Mouse (Mus musculus) layer of hippocampus, adult 2 months (tissue): ENCODE results near the gene Pml. TPM values are rescaled to one million over a fixed set of nuclear protein-coding genes. Genes with fewer than 3 reads are reported as not detected.

Experiments
- DNase-seq, 2 experiments: peaks; one replicate each; pipeline ENCODE4 v3.0.0; 2022; ENCODE audit warnings: low spot score in 2 of 2
- H3K27ac ChIP-seq: fragments of 200-600 bp; 2 replicates; pipeline ENCODE4 v1.8.1; 2022
- H3K4me3 ChIP-seq: fragments of 200-600 bp; 2 replicates; pipeline ENCODE4 v1.8.1; 2022; ENCODE audit warnings: mild to moderate bottlenecking
- CTCF ChIP-seq: fragments of 200-600 bp; conservative IDR thresholded peaks from 2 replicates; pipeline ENCODE4 v1.8.1; 2022; ENCODE audit warnings: antibody characterized with exemption, mild to moderate bottlenecking, moderate library complexity
- total RNA-seq, 2 experiments: library from RNA; stranded (reverse); gene quantifications; 2 replicates each; pipeline ENCODE4 v1.2.3; 2021

Pml gene
- total RNA-seq, 2 experiments from 2014 or later = 11.9 to 14.2 TPM

DNA sequence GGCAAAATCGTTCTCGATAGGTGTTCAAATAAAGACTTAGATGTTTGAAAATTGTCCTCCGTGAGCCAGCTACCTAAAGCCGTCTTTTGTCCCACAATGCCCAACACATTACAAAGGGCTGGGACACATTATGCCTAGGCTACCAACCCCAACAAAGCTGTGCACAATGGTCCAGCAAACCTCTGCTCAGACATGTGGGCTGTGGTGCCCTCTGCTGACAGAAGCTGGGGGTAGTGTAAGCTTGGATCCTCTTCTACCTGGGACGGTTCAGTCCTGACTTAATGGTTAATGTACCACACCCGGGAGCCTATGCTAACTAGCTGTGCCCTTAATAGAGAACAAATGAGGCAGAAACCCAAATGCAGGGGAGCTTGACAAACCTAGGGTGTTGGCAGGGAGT, 33.2 kb downstream of the Pml start:
- TF ChIP-seq CTCF = peak; percentile 74
- H3K4me3 ChIP-seq = no peak overlapping the region
- no peak overlapping the region for H3K27ac ChIP-seq
- no peak for DNase-seq

DNA sequence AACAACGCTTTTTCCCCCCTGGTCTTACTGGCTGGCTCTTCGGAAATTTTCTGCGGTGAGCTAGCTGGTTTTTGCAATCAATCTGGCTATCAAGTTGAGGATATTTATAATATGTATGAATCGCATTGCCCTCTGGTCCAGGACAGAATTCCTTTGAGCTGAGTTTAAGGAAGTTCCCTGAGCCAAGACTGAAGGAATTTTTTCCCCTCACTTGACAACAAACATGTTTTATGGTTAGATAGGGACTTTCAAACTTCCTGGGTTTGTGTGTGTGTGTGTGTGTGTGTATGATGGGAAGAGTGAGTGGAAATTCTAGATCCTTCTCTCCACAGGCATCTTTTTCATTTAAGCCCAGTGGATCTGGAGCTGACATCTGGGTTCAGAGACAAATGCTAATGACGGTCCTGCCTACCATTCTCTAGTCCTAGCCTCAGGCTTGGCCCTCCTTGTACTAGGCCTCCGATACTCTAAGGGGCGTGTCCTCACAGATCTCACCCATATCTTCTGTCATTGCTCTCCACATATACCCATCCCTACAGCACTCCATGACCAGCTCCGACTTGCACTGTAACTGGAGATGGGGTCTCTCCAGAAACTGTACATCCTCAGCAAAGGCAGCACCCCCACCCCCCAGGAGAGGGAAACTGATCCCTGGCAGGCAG, 34.9 kb downstream of the Pml start:
- H3K27ac ChIP-seq = no peak overlapping the region
- no peak for TF ChIP-seq CTCF
- DNase-seq = no peak
- H3K4me3 ChIP-seq = no peak overlapping the region

DNA sequence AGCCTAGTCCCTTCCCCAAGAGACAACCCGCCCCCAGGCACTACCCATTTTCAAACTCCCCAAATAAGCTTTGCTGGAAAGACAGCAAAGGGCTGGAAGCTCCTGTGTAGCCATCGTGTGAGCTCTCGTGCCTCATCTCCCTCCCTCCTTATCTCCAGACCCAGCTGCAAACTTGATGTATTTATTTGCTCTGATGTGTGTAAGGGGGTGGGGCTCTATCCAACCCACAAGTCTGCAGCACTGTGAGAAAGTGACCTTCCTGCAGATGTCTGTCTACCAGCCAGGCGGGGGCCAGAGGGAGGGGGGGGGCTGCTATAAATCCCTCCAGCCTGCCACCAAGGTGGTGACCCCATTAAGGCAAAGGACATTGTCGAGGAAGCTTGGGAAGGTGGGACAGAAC, 35.7 kb downstream of the Pml start:
- no peak overlapping the region for H3K4me3 ChIP-seq
- no peak for TF ChIP-seq CTCF
- no peak overlapping the region for H3K27ac ChIP-seq
- DNase-seq = no peak

DNA sequence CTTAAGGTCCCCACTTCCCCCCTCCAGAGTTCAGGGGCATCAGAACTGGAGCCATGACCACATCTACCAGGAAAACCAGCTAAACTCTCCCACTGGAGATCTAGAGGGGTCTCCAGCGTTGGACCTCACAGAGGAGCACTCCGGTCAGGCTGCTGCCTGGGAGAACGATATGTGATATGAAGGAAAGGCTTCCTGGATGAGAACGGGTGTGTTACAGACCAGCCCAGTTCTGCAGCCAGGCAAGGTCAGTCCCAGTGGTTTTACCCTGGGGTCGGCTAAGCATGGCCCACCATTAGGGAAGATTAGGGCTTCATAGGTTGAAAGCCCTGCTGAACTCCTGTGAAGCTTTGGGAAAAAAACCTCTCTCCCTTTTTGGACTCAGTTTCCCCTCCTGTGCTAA, 36.2 kb downstream of the Pml start:
- H3K27ac ChIP-seq = no peak overlapping the region
- H3K4me3 ChIP-seq = no peak overlapping the region
- TF ChIP-seq CTCF = no peak
- DNase-seq = no peak

DNA sequence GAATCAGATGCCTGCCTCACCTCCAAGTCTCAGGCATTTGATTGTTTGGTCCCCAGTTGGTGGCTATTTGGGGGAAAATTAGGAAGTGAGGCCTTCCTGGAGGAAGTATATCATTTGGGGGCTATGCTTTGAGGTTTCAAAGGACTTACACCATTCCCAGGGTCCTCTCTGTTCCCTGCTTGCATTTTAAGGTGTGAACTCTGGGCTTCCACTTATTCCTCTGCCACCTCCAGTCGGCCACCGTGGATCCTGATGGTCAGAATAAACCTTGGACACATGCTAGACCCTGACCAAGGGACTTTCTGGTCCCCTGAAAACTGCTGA, 39.3 kb downstream of the Pml start:
- Histone ChIP-seq H3K4me3 (no peak overlapping the region), H3K27ac (no peak overlapping the region)
- TF ChIP-seq CTCF = no peak
- no peak for DNase-seq

DNA sequence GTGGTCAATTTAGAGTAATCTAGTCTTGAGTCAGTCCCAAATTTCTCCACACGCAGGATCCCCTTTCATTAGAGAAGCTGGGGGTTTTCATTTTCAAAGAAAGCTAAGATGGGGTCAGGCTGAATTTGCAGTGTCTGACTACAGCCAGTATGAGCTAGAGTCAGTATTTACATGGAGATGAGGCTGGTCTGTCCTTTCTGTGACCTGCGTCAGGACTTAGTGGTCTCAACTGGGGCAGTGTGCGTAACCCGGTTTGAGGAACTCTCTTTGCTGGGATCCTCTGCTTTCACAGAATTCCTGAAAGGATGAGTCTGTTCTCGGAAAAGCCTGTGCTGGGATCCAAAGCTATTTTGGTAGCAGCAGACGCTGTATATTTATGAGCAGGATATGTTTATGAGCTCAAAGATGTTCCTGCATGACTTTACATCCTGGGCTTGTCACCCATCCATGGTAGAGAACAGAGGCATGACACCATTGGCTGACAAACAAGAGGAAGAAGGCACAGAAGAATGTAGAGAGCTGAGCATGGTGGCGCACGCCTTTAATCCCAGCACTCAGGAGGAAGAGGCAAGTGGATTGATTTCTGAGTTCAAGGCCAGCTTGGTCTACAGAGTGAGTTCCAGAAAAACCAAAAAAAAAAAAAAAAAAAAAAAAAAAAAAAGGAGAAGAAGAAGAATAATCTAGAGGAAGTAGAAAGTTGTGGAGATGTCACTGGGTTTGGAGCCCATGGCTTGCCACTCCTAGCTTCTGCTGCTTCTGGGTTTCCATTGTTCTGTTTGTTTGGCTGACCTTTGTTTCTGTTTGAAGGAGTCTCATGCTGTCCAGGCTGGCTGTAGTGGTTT, 39.9 kb downstream of the Pml start:
- peak in 1 of 2 experiments; percentile 12 for DNase-seq
- Histone ChIP-seq H3K4me3 (no peak overlapping the region), H3K27ac (no peak overlapping the region)
- no peak for TF ChIP-seq CTCF

DNA sequence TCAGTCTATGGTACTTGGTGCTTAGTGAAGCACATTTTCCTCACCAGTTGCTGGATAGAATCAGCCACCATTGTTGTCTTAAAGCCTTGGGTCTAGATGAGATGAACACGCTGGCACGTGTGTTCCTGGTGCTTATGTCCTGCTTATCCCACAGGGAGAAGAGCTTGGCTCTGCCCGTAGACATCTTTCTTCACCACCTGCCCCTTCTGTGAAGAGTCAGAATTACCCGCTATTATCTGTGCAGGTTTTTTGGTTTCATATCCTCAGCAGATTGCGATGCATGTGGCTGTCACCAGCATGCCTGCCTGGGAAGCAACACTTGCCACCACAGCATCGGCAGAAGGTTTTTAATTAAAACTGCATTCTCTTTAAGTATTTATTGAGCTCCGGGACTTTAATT, 43.6 kb downstream of the Pml start:
- no peak for TF ChIP-seq CTCF
- DNase-seq = peak; percentile 48 to 61
- no peak overlapping the region for H3K4me3 ChIP-seq
- peak overlapping the region; percentile 69 for H3K27ac ChIP-seq

DNA sequence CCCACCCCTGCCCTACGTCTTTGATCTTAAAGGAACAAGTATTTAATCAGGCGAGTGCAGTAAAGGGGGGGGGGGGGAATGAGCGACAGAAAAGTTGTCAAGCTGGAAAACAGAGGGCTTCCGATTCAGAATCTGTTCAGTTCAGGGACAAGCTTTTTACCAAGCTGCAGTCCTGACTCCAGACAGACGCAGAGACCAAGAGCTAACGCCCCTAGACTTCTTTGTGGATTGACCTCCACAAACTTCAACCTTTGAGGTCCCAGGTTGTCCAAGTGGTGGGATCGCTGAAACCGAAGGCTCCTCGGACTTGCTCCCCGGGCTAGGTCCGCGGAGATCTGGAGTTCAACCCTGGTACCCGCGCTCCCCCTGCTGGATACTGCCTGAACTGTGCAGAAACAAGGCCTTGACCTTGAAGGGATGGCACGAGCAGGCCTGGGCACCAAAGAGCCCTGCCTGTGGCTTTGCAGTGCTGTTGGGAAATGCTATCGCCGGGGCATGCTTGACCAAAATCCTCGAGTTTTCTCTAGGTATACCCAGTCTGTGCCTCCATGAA, 45.1 kb downstream of the Pml start:
- DNase-seq = peak; percentile 87 to 93
- Histone ChIP-seq H3K27ac (peak overlapping the region; percentile 95), H3K4me3 (peak overlapping the region; percentile 65)
- TF ChIP-seq CTCF = peak; percentile 83

DNA sequence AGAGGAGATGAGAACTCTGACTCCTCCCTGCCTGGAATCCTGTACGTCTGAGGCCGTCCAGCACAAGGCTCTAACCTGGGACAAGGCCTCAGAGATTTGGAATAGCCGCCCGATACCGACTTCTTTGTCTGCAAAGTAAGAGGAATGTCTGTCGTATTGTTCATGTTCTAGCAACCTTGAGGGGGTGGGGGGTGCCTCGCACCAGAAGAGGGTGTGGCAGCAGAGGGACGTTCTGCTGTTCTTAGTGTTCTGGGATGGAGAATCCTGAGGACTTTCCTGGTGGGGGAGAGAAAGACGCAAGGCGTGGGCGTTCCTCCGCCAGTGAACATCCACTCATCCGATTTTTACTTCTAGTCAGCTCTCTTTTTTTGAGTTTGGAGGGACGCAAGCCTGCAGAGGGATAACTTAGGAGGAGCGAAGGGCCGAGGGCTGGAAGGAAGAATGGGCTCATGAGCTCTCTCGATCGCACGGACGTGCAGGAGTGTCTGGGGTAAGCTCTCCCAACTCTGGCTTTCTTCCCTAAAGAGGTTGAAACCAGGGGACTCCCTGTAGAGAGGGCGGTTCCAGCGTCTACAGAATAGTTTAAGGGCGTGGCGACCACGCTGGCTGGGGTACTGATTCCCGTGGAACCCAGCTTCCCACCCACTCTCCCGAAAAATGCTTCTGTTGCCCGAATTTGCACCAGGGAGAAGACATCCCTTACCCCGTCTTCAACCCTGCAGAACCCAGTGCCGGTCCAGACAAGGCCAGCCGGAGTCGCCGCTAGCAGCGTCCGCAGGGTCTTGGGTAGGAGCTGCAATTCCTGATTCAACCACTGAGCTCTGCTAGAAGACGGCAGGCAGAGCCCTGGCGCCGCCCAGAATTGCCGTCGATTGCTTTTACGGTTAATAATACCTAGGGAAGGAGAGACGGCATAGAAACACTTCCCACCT, 45.8 kb downstream of the Pml start, which contains the start of the genes Islr and Islr2:
Gene Islr, minus strand, starts transcription at position 791 of the 932 bp plus-strand sequence.
Gene Islr2, minus strand, starts transcription at position 804 of the 932 bp plus-strand sequence.
- peak in 1 of 2 experiments; percentile 22 for DNase-seq
- H3K4me3 ChIP-seq = peak within 1 kb of the TSS; percentile 65
- TF ChIP-seq CTCF = peak; percentile 63
- peak within 1 kb of the TSS; percentile 95 for H3K27ac ChIP-seq

DNA sequence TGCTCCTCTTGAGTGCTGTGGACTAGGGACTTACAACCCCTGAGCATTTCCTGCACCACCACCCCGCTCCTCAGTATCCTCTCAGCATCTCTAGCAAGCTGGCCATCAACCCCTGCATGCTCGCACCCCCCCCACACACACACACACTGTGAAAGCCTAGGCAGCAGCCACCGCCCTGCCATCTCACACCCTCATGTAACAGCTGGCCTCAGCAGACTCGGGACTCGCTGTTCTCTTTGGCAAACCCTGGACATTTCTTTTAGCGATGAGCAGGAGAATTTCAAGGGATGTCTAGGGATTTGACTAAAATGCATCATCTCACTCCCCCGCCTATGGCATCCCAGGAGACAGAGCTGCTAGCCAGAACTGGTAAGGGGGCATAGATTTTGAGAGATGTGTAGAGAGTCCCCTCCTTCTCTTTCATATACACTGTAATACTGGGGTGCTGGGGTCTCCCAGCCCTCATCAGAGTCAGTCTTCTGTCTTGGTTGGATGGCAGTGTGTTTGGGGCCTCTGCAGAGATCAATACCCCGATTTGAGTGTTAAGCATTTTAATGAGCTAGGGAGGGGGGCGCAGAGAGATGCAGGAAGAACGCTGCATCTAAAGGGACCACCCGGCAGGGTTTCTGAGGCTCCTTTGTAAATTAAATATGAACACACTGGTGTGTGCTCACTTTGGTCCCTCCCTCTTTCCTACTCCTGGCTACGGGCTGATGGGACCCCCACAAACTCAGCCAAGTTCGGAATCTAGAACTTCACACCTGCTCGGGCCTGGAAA, 46.7 kb downstream of the Pml start:
- peak in 1 of 2 experiments; percentile 19 for DNase-seq
- no peak for TF ChIP-seq CTCF
- H3K27ac ChIP-seq = peak overlapping the region; percentile 95
- peak overlapping the region; percentile 65 for H3K4me3 ChIP-seq

DNA sequence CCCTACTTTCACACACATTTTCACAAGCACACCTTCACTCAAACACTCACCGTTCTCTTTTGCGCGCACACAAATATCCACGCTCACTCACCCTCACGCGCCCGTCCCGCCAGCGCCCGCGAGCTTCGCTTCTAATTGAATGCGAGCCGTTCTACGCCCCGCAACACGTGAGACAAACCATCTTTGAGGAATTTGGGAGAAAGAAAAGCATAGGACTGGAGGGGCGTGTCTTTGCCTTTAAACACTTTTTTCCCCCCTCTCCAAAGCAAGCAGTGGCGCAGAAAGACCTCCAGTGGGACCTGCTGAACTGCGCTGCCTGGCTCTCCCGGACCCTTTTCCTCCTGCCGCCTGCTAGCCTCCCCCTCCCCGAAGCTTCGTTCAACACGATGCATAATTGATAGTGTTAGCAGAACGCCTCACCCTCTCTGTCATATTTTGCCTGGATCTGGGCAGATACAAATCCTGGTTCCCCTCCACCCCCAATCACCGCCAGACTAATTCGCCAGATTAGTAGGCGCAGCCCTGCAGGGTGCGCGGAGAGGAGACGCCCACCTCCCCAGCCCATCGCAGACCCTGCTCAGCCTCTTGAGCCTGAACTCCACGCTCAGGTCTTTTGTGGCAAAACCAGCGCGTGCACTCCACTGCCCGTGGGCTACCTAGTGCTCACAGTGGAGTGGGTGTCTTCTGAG, 47.6 kb downstream of the Pml start:
- Histone ChIP-seq H3K27ac (peak overlapping the region; percentile 95), H3K4me3 (peak overlapping the region; percentile 65)
- TF ChIP-seq CTCF = no peak
- peak; percentile 40 to 52 for DNase-seq
